Mouse (Mus musculus): ENCODE results near the gene Rnaseh1. TPM values are rescaled to one million over a fixed set of nuclear protein-coding genes. Genes with fewer than 3 reads are reported as not detected.

The Rnaseh1 gene
- polyA plus RNA-seq, 1 experiment from 2014 or later, result 27.9 TPM

- no peaks in the 10 kb centered on the region for H3K27me3 ChIP-seq (replicated peaks)
- peaks cover 9% of the 10 kb centered on the region; the same call in 1 of the 2 replicates for H3K4me1 ChIP-seq (replicated peaks)
- H3K4me3 ChIP-seq (replicated peaks), result no peak overlapping the region
- no peak for ATAC-seq
- WGBS, result 68% methylated on average over 5 of the region's 5 CpGs
- H3K9ac ChIP-seq, result no peak overlapping the region
- no peaks in the 10 kb centered on the region; the same call in none of the 2 replicates for H3K36me3 ChIP-seq
- H3K27ac ChIP-seq, result no peak overlapping the region
- H3K4me2 ChIP-seq (replicated peaks), result no peak overlapping the region
- no peaks in the 10 kb centered on the region for H3K9me3 ChIP-seq
Measured at GRCm38 (mm10) chr12:28699086-28699485, 49.7 kb downstream of the Rnaseh1 start.

GRCm38 (mm10) chr12:28699656-28700055 is 50.3 kb downstream of the Rnaseh1 start:
- no peak overlapping the region for H3K4me3 ChIP-seq (replicated peaks)
- no peaks in the 10 kb centered on the region for H3K27me3 ChIP-seq (replicated peaks)
- no peaks in the 10 kb centered on the region for H3K9me3 ChIP-seq
- peak; percentile 45; the same call in 1 of the 2 replicates for ATAC-seq
- no peaks in the 10 kb centered on the region; the same call in none of the 2 replicates for H3K36me3 ChIP-seq
- WGBS, result 7% methylated on average over 6 of the region's 6 CpGs
- H3K9ac ChIP-seq, result no peak overlapping the region
- H3K27ac ChIP-seq, result no peak overlapping the region
- H3K4me1 ChIP-seq (replicated peaks), result peaks cover 9% of the 10 kb centered on the region; the same call in 1 of the 2 replicates
- H3K4me2 ChIP-seq (replicated peaks), result no peak overlapping the region

GRCm38 (mm10) chr12:28700101-28700511 is 50.7 kb downstream of the Rnaseh1 start:
- no peak overlapping the region for H3K9ac ChIP-seq
- WGBS, result 34% methylated on average over 3 of the region's 3 CpGs

GRCm38 (mm10) chr12:28700561-28701025 is 51.2 kb downstream of the Rnaseh1 start:
- no peaks in the 10 kb centered on the region; the same call in none of the 2 replicates for H3K36me3 ChIP-seq
- H3K27me3 ChIP-seq (replicated peaks), result no peaks in the 10 kb centered on the region
- WGBS, result 72% methylated on average over 19 of the region's 19 CpGs
- peaks cover 9% of the 10 kb centered on the region; the same call in 1 of the 2 replicates for H3K4me1 ChIP-seq (replicated peaks)
- no peak overlapping the region for H3K4me3 ChIP-seq (replicated peaks)
- no peak overlapping the region for H3K9ac ChIP-seq
- H3K9me3 ChIP-seq, result no peaks in the 10 kb centered on the region
- no peak overlapping the region for H3K4me2 ChIP-seq (replicated peaks)
- H3K27ac ChIP-seq, result no peak overlapping the region
- no peak for ATAC-seq

More at GRCm38 (mm10) chr12:28700101-28700511, 50.7 kb downstream of the Rnaseh1 start:
- ATAC-seq, result 0 out of 2 replicates have a peak, but pooled peaks have one; percentile 34
- Histone ChIP-seq H3K9me3 (no peaks in the 10 kb centered on the region), H3K27ac (no peak overlapping the region), H3K27me3 (replicated peaks) (no peaks in the 10 kb centered on the region), H3K4me3 (replicated peaks) (no peak overlapping the region), H3K36me3 (no peaks in the 10 kb centered on the region; the same call in none of the 2 replicates), H3K4me2 (replicated peaks) (no peak overlapping the region), H3K4me1 (replicated peaks) (peaks cover 9% of the 10 kb centered on the region; the same call in 1 of the 2 replicates)

- no peak overlapping the region for H3K4me3 ChIP-seq (replicated peaks)
- no peaks in the 10 kb centered on the region; the same call in none of the 2 replicates for H3K36me3 ChIP-seq
- no peaks in the 10 kb centered on the region for H3K9me3 ChIP-seq
- no peaks in the 10 kb centered on the region for H3K27me3 ChIP-seq (replicated peaks)
- ATAC-seq, result no peak
- H3K4me1 ChIP-seq (replicated peaks), result peaks cover 9% of the 10 kb centered on the region; the same call in 1 of the 2 replicates
- H3K9ac ChIP-seq, result no peak overlapping the region
- no peak overlapping the region for H3K27ac ChIP-seq
- H3K4me2 ChIP-seq (replicated peaks), result no peak overlapping the region
- 82% methylated on average over 11 of the region's 11 CpGs for WGBS
Measured at GRCm38 (mm10) chr12:28701302-28701701, 51.9 kb downstream of the Rnaseh1 start.

GRCm38 (mm10) chr12:28704381-28704780 is 55.0 kb downstream of the Rnaseh1 start:
- Histone ChIP-seq H3K27me3 (replicated peaks) (no peaks in the 10 kb centered on the region), H3K9ac (no peak overlapping the region), H3K4me1 (replicated peaks) (0 out of 2 replicates have a peak, but pooled peaks cover 3% of the 10 kb centered on the region), H3K4me3 (replicated peaks) (no peak overlapping the region), H3K36me3 (no peaks in the 10 kb centered on the region; the same call in 1 of the 2 replicates), H3K27ac (no peak overlapping the region), H3K9me3 (no peaks in the 10 kb centered on the region), H3K4me2 (replicated peaks) (no peak overlapping the region)
- WGBS, result 19% methylated on average over 12 of the region's 12 CpGs
- no peak for ATAC-seq

GRCm38 (mm10) chr12:28705204-28705603 is 55.8 kb downstream of the Rnaseh1 start:
- Histone ChIP-seq H3K9ac (no peak overlapping the region), H3K27ac (no peak overlapping the region), H3K4me2 (replicated peaks) (no peak overlapping the region), H3K9me3 (no peaks in the 10 kb centered on the region), H3K36me3 (peaks cover 3% of the 10 kb centered on the region; the same call in 1 of the 2 replicates), H3K4me3 (replicated peaks) (no peak overlapping the region), H3K4me1 (replicated peaks) (0 out of 2 replicates have a peak, but pooled peaks cover 2% of the 10 kb centered on the region), H3K27me3 (replicated peaks) (no peaks in the 10 kb centered on the region)
- WGBS, result 90% methylated on average over 6 of the region's 6 CpGs
- no peak for ATAC-seq

GRCm38 (mm10) chr12:28708154-28708553 is 58.8 kb downstream of the Rnaseh1 start:
- 81% methylated on average over 4 of the region's 4 CpGs for WGBS
- Histone ChIP-seq H3K4me2 (replicated peaks) (no peak overlapping the region), H3K4me1 (replicated peaks) (no peaks in the 10 kb centered on the region), H3K4me3 (replicated peaks) (no peak overlapping the region), H3K27ac (no peak overlapping the region), H3K9me3 (no peaks in the 10 kb centered on the region), H3K27me3 (replicated peaks) (no peaks in the 10 kb centered on the region), H3K36me3 (peaks cover 12% of the 10 kb centered on the region), H3K9ac (no peak overlapping the region)
- ATAC-seq, result no peak

Other genes with a start within 250 kb of the Rnaseh1 start
- gene Dcdc2c, start 97.2 kb upstream of the Rnaseh1 start, polyA plus RNA-seq (2015; fragmentation: Nextera tagmentation; extraction: Ambion mirVana), result not detected in 2 replicates
- gene Allc, start 67.1 kb upstream of the Rnaseh1 start, polyA plus RNA-seq (2015; fragmentation: Nextera tagmentation; extraction: Ambion mirVana), result not detected in 2 replicates
- gene Colec11, start 26.2 kb upstream of the Rnaseh1 start, polyA plus RNA-seq (2015; fragmentation: Nextera tagmentation; extraction: Ambion mirVana), result 1.6 and 1.8 TPM in 2 replicates
- 676 and 798 TPM in 2 replicates for gene Rps7, start 13.6 kb upstream of the Rnaseh1 start, polyA plus RNA-seq (2015; fragmentation: Nextera tagmentation; extraction: Ambion mirVana)
- gene Adi1, start 25.6 kb downstream of the Rnaseh1 start, polyA plus RNA-seq (2015; fragmentation: Nextera tagmentation; extraction: Ambion mirVana), result 89.4 and 92.1 TPM in 2 replicates
- 34.6 and 34.9 TPM in 2 replicates for gene Trappc12, start 100.9 kb downstream of the Rnaseh1 start, polyA plus RNA-seq (2015; fragmentation: Nextera tagmentation; extraction: Ambion mirVana)
- gene Eipr1, start 102.2 kb downstream of the Rnaseh1 start, polyA plus RNA-seq (2015; fragmentation: Nextera tagmentation; extraction: Ambion mirVana), result 27.3 and 28.6 TPM in 2 replicates